8 mouse cellular contexts compared by ENCODE assay signal in genomic region chr10:128096693-128097586, GRCm38 (mm10). TPM values are rescaled to one million over a fixed set of nuclear protein-coding genes. Genes with fewer than 3 reads are reported as not detected.
DNase-seq lines count a peak whose midpoint lies in the region; ATAC-seq and TF ChIP-seq lines count a peak whose summit lies in the region.

No protein-coding gene starts in this region.

- H3K9me3 ChIP-seq in hindbrain, embryonic 12.5 days (replicated peaks): no peaks in the 10 kb centered on the region

- H3K36me3 ChIP-seq in hindbrain, embryonic 12.5 days: 0 out of 2 replicates have a peak, but pooled peaks cover 2% of the 10 kb centered on the region

- in situ Hi-C loops in Patski (cut with MboI; ENCODE audit: low pct_unique_long_range_greater_than_20kb): no loop called here

- peak; percentile 15 for ATAC-seq in Patski
- ATAC-seq in hindbrain, embryonic 12.5 days (ENCODE audit: low FRiP score): peak; percentile 75
- peak; percentile 56 for ATAC-seq in megakaryocyte, adult 5-6 weeks (ENCODE audit: poor library complexity, severe bottlenecking)

- under 1% methylated on average over 78 of the region's 86 CpGs for WGBS in hindbrain, embryonic 12.5 days

- peak overlapping the region; percentile 67 for H3K4me2 ChIP-seq in hindbrain, embryonic 12.5 days (replicated peaks)

- no peak for DNase-seq in Patski (ENCODE audit: low read depth, low spot score)
- DNase-seq in cerebellum, adult 9-10 months: peak; percentile 70
- DNase-seq in frontal cortex, postnatal 10 days (ENCODE audit: low spot score in 2 of 2): peak; percentile 65 to 79
- peak; percentile 80 to 83 for DNase-seq in layer of hippocampus, postnatal 36 days
- DNase-seq in right cerebral cortex, adult 2 months (ENCODE audit: low spot score in 2 of 2): peak; percentile 77 to 86
- peak; percentile 36 for DNase-seq in urinary bladder, postnatal 10 days (ENCODE audit: low spot score)

- peaks cover 37% of the 10 kb centered on the region for H3K4me1 ChIP-seq in hindbrain, embryonic 12.5 days

- no peaks in the 10 kb centered on the region for H3K27me3 ChIP-seq in Patski
- H3K27me3 ChIP-seq in hindbrain, embryonic 12.5 days: no peaks in the 10 kb centered on the region

- H3K4me3 ChIP-seq in hindbrain, embryonic 12.5 days: peak overlapping the region; percentile 97

- CTCF ChIA-PET in Patski (lab: Charles Lee): no interaction called here

- TF ChIP-seq CTCF in Patski (IDR thresholded peaks at IDR 0.05): no peak

- peak overlapping the region; percentile 82 for H3K9ac ChIP-seq in hindbrain, embryonic 12.5 days

- peak overlapping the region; percentile 89 for H3K27ac ChIP-seq in hindbrain, embryonic 12.5 days

- POLR2A ChIA-PET in Patski (lab: Charles Lee): interaction anchor here (1.9 kb wide), 1 partner anchor 13 kb away, joined by 5 read pairs; no protein-coding TSS in a partner anchor

RNA-seq across cellular contexts. Expression of gene Baz2a, which starts 5.6 kb away (rescaled TPM):
- 45.8 TPM for polyA plus RNA-seq in Patski (2021)
- 12.8 and 15.4 TPM in 2 replicates for polyA plus RNA-seq in hindbrain, embryonic 12.5 days (2016; fragmentation: Nextera tagmentation; extraction: Ambion mirVana)
- 10 to 100 TPM; 39.9 to 46.8 TPM for total RNA-seq in layer of hippocampus, postnatal 36 days (2021)
- 51.3 and 53.5 TPM in 2 replicates for total RNA-seq in megakaryocyte, adult 5-6 weeks (2015)
- total RNA-seq in megakaryocyte, adult 5-6 weeks (2017): 21.3 and 27.4 TPM in 2 replicates

RNA-seq across cellular contexts. Expression of gene Atp5b, which starts 13.9 kb away (rescaled TPM):
- polyA plus RNA-seq in Patski (2021): 2,546 TPM
- polyA plus RNA-seq in hindbrain, embryonic 12.5 days (2016; fragmentation: Nextera tagmentation; extraction: Ambion mirVana): 1,948 and 1,970 TPM in 2 replicates
- 1,000 to 10,000 TPM; 1,628 to 1,744 TPM for total RNA-seq in layer of hippocampus, postnatal 36 days (2021)
- total RNA-seq in megakaryocyte, adult 5-6 weeks (2015): 902 and 936 TPM in 2 replicates
- 1,533 and 1,600 TPM in 2 replicates for total RNA-seq in megakaryocyte, adult 5-6 weeks (2017)

RNA-seq across cellular contexts. Expression of gene Ptges3, which starts 38.2 kb away (rescaled TPM):
- 141 TPM for polyA plus RNA-seq in Patski (2021)
- 495 and 513 TPM in 2 replicates for polyA plus RNA-seq in hindbrain, embryonic 12.5 days (2016; fragmentation: Nextera tagmentation; extraction: Ambion mirVana)
- total RNA-seq in layer of hippocampus, postnatal 36 days (2021): 100 to 1,000 TPM; 155 to 157 TPM
- 118 and 120 TPM in 2 replicates for total RNA-seq in megakaryocyte, adult 5-6 weeks (2015)
- 140 and 162 TPM in 2 replicates for total RNA-seq in megakaryocyte, adult 5-6 weeks (2017)

Comparison
In these comparisons a context has a peak if more than half of its experiments do, and no peak if none do; other contexts are left out.
1. ATAC-seq: peak in every context shown above with its lines; median percentile 75 in hindbrain, embryonic 12.5 days; 56 in megakaryocyte, adult 5-6 weeks; 15 in Patski.